Mouse (Mus musculus) CH12.LX (cell line): ENCODE measurements at regions not wholly inside any gene's neighbourhood (a gene's known extent, or its start where the extent isn't known, plus 50 kb on each side); places are given as distances from the start of the nearest gene placed in this dataset.

ENCODE experiments used
- DNase-seq: peaks from one replicate; pipeline ENCODE4 v3.0.0-alpha.2; 2013; ENCODE audit errors: extremely low read depth
- H3K27ac ChIP-seq: 2 replicates; pipeline ENCODE4 v1.5.1; 2012; ENCODE audit warnings: low read depth, mild to moderate bottlenecking, control low read depth, moderate library complexity; ENCODE audit not compliant: insufficient read depth
- H3K27me3 ChIP-seq: replicated peaks from 2 replicates; pipeline ENCODE3; 2012; ENCODE audit warnings: inconsistent platforms
- H3K36me3 ChIP-seq, 2 experiments: replicated peaks in 1 of 2; 2 replicates each; pipeline versions ENCODE3 to v1.6.1; 2012; ENCODE audit warnings: inconsistent platforms in 1 of 2, low read length in 1 of 2, mild to moderate bottlenecking in 1 of 2, mixed read lengths in 1 of 2, moderate library complexity in 1 of 2; ENCODE audit not compliant: control insufficient read depth in 1 of 2, insufficient read depth in 1 of 2
- H3K4me1 ChIP-seq, 2 experiments: 2 replicates each; pipeline ENCODE4 v1.6.1; 2012; ENCODE audit warnings: inconsistent platforms in 1 of 2, moderate library complexity in 1 of 2; ENCODE audit not compliant: insufficient read depth in 2 of 2, control insufficient read depth in 1 of 2
- H3K4me2 ChIP-seq: 2 replicates; pipeline ENCODE4 v1.6.1; 2012; ENCODE audit warnings: low read depth, mild to moderate bottlenecking, control low read depth; ENCODE audit not compliant: poor library complexity, insufficient read depth, severe bottlenecking
- H3K4me3 ChIP-seq, 3 experiments: fragments of 150-350 bp in 1 of 3; sonication (generic) in 1 of 3; replicated peaks in 1 of 3; 2 replicates each; pipeline versions ENCODE3 to v1.5.1; 2011 to 2012; ENCODE audit warnings: low read depth in 2 of 3, low read length in 2 of 3, mild to moderate bottlenecking in 2 of 3, moderate library complexity in 2 of 3, control low read depth in 1 of 3, improper control_type of control experiment in 1 of 3, inconsistent platforms in 1 of 3, mixed read lengths in 1 of 3; ENCODE audit not compliant: poor library complexity in 1 of 3
- H3K79me2 ChIP-seq: replicated peaks from 2 replicates; pipeline ENCODE4 v1.6.1; 2012; ENCODE audit warnings: mild to moderate bottlenecking, moderate library complexity; ENCODE audit not compliant: control insufficient read depth, poor library complexity, insufficient read depth, severe bottlenecking; ENCODE audit errors: extremely low read depth
- H3K9ac ChIP-seq: 2 replicates; pipeline ENCODE4 v1.6.1; 2012; ENCODE audit warnings: low read depth, mild to moderate bottlenecking, control low read depth, moderate library complexity; ENCODE audit not compliant: insufficient read depth
- H3K9me3 ChIP-seq: replicated peaks from 2 replicates; pipeline ENCODE3; 2012; ENCODE audit warnings: low read length, inconsistent platforms, mixed read lengths
- BHLHE40 ChIP-seq: IDR thresholded peaks from 2 replicates; pipeline ENCODE4 v1.6.1; 2011; ENCODE audit warnings: mild to moderate bottlenecking, low read depth, low read length, improper control_type of control experiment
- CHD1 ChIP-seq: IDR thresholded peaks from 2 replicates; pipeline ENCODE4 v1.6.1; 2012; ENCODE audit warnings: low read depth, low read length, improper control_type of control experiment, inconsistent platforms
- CTCF ChIP-seq, 2 experiments: IDR thresholded peaks in 1 of 2; conservative IDR thresholded peaks in 1 of 2; 2 replicates each; pipeline ENCODE4 v1.5.1; 2011 to 2012; ENCODE audit warnings: low read depth in 2 of 2, low read length in 2 of 2, improper control_type of control experiment in 1 of 2, inconsistent platforms in 1 of 2, mild to moderate bottlenecking in 1 of 2, moderate library complexity in 1 of 2
- ELF1 ChIP-seq: IDR thresholded peaks from 2 replicates; pipeline ENCODE4 v1.6.1; 2014; ENCODE audit warnings: low read depth, mild to moderate bottlenecking, inconsistent platforms, low read length, improper control_type of control experiment
- ETS1 ChIP-seq: conservative IDR thresholded peaks from 2 replicates; pipeline ENCODE4 v1.6.1; 2012; ENCODE audit warnings: low read depth, mild to moderate bottlenecking, inconsistent platforms, low read length, improper control_type of control experiment, moderate library complexity
- GABPA ChIP-seq: IDR thresholded peaks from 2 replicates; pipeline ENCODE4 v1.6.1; 2012; ENCODE audit warnings: low read depth, low read length, improper control_type of control experiment, inconsistent platforms; ENCODE audit not compliant: insufficient replicate concordance
- HCFC1 ChIP-seq: IDR thresholded peaks from 2 replicates; pipeline ENCODE4 v1.6.1; 2012; ENCODE audit warnings: low read depth, mild to moderate bottlenecking, inconsistent platforms, low read length, improper control_type of control experiment
- IRF4 ChIP-seq: IDR thresholded peaks from 2 replicates; pipeline ENCODE4 v1.6.1; 2014; ENCODE audit warnings: low read depth, mild to moderate bottlenecking, inconsistent platforms, low read length, improper control_type of control experiment
- JUN ChIP-seq: IDR thresholded peaks from 2 replicates; pipeline ENCODE4 v1.6.1; 2011; ENCODE audit warnings: low read depth, mild to moderate bottlenecking, low read length, improper control_type of control experiment, moderate library complexity; ENCODE audit not compliant: insufficient read depth
- JUND ChIP-seq: conservative IDR thresholded peaks from 2 replicates; pipeline ENCODE4 v1.6.1; 2011; ENCODE audit warnings: low read depth, low read length, improper control_type of control experiment
- KAT2A ChIP-seq: IDR thresholded peaks from 2 replicates; pipeline ENCODE4 v1.6.1; 2012; ENCODE audit warnings: low read length, improper control_type of control experiment, inconsistent platforms; ENCODE audit not compliant: insufficient replicate concordance
- MAX ChIP-seq: IDR thresholded peaks from 2 replicates; pipeline ENCODE4 v1.6.1; 2011; ENCODE audit warnings: low read length, improper control_type of control experiment
- MAZ ChIP-seq: IDR thresholded peaks from 2 replicates; pipeline ENCODE4 v1.6.1; 2012; ENCODE audit warnings: low read depth, mild to moderate bottlenecking, inconsistent platforms, low read length, improper control_type of control experiment, moderate library complexity
- MEF2A ChIP-seq: IDR thresholded peaks from 2 replicates; pipeline ENCODE4 v1.6.1; 2014; ENCODE audit warnings: low read depth, mild to moderate bottlenecking, inconsistent platforms, low read length, improper control_type of control experiment, borderline replicate concordance
- MXI1 ChIP-seq: IDR thresholded peaks from 2 replicates; pipeline ENCODE4 v1.6.1; 2011; ENCODE audit warnings: mild to moderate bottlenecking, low read depth, low read length, improper control_type of control experiment
- PAX5 ChIP-seq: IDR thresholded peaks from 2 replicates; pipeline ENCODE4 v1.6.1; 2012; ENCODE audit warnings: low read length, inconsistent platforms, mixed read lengths
- POLR2AphosphoS2 ChIP-seq: IDR thresholded peaks from 2 replicates; pipeline ENCODE4 v1.6.1; 2011; ENCODE audit warnings: low read depth, low read length, improper control_type of control experiment
- RAD21 ChIP-seq: IDR thresholded peaks from 2 replicates; pipeline ENCODE4 v1.6.1; 2011; ENCODE audit warnings: low read depth, mild to moderate bottlenecking, low read length, improper control_type of control experiment, moderate library complexity
- RCOR1 ChIP-seq: conservative IDR thresholded peaks from 2 replicates; pipeline ENCODE4 v1.6.1; 2012; ENCODE audit warnings: low read depth, mild to moderate bottlenecking, inconsistent platforms, low read length, improper control_type of control experiment
- SIN3A ChIP-seq: IDR thresholded peaks from 2 replicates; pipeline ENCODE4 v1.6.1; 2012; ENCODE audit warnings: low read length, improper control_type of control experiment, inconsistent platforms
- USF1 ChIP-seq: IDR thresholded peaks from 2 replicates; pipeline ENCODE4 v1.6.1; 2014; ENCODE audit warnings: low read depth, mild to moderate bottlenecking, inconsistent platforms, low read length, improper control_type of control experiment
- ZKSCAN1 ChIP-seq: IDR thresholded peaks from 2 replicates; pipeline ENCODE4 v1.6.1; 2012; ENCODE audit warnings: low read depth, inconsistent platforms, low read length, improper control_type of control experiment, borderline replicate concordance
- ZMIZ1 ChIP-seq: IDR thresholded peaks from 2 replicates; pipeline ENCODE4 v1.6.1; 2012; ENCODE audit warnings: low read depth, mild to moderate bottlenecking, inconsistent platforms, low read length, improper control_type of control experiment
- dilution Hi-C: fragments of 300-500 bp; cut with MboI; formaldehyde crosslinking; loops from 2 replicates; pipeline ENCODE4 v1.14.3; 2020; ENCODE audit warnings: low sequenced_read_pairs; ENCODE audit not compliant: extremely low pct_unique_long_range_greater_than_20kb, extremely low pct_ligation_motif_present
- in situ Hi-C: fragments of 300-500 bp; cut with MboI; formaldehyde crosslinking; loops from 3 replicates; pipeline ENCODE4 v1.14.3; 2019; ENCODE audit warnings: low sequenced_read_pairs, low pct_ligation_motif_present, low pct_unique_long_range_greater_than_20kb, mixed read lengths

DNA sequence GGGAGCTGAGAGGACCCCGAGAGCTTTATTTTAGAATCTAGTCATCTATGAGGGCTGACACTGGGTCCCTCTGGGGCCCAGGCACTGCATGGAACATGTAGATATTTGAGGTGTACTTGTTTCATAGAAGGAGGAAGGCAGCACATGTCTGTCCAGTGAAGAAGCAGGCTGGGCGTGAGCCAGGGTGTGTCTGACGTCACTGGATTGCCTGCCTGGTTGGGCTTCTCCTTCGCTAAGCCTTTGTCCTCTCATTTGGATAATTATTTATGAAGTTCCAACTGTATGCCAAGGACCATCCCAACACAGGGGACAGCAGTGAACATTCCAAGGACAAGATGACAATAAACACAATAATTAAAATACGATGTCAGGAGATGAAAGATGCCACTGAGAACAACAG, 72.7 kb upstream of the Runx3 start:
- Histone ChIP-seq H3K36me3 (no peaks in the 10 kb centered on the region), H3K4me1 (0 out of 4 replicates have a peak, but pooled peaks cover 0 to 8% of the 10 kb centered on the region in 2 experiments), H3K4me2 (no peak overlapping the region), H3K4me3 (no peak overlapping the region), H3K79me2 (no peaks in the 10 kb centered on the region), H3K27ac (no peak overlapping the region), H3K27me3 (peaks cover 59% of the 10 kb centered on the region), H3K9me3 (peaks cover 4% of the 10 kb centered on the region), H3K9ac (no peak overlapping the region)
- in situ Hi-C loops (no loop called here), dilution Hi-C loops (no loop called here)
- TF ChIP-seq ETS1 = no peak
- no peak for TF ChIP-seq CTCF (conservative IDR thresholded peaks at IDR 0.05 in 1 of 2, IDR thresholded peaks at IDR 0.05 in 1 of 2; ENCODE audit: low read depth in 2 of 2, low read length in 2 of 2)
- TF ChIP-seq POLR2AphosphoS2 = no peak
- TF ChIP-seq PAX5 = no peak
- no peak for TF ChIP-seq GABPA
- no peak for TF ChIP-seq MAZ
- TF ChIP-seq MXI1 = no peak
- TF ChIP-seq MAX = no peak
- TF ChIP-seq IRF4 = no peak
- TF ChIP-seq KAT2A = no peak
- TF ChIP-seq RAD21 = no peak
- TF ChIP-seq JUN = no peak
- TF ChIP-seq USF1 = no peak
- TF ChIP-seq ZMIZ1 = no peak
- DNase-seq = no peak

- H3K79me2 ChIP-seq = no peaks in the 10 kb centered on the region
- no peak overlapping the region for H3K4me3 ChIP-seq
- H3K9me3 ChIP-seq = peaks cover 14% of the 10 kb centered on the region
- H3K27ac ChIP-seq = no peak overlapping the region
- no peak for TF ChIP-seq HCFC1
- TF ChIP-seq MEF2A = no peak
- no peak for TF ChIP-seq ELF1
- no peak for TF ChIP-seq ZKSCAN1
- TF ChIP-seq USF1 = no peak
- no peak for TF ChIP-seq SIN3A
- no peak for TF ChIP-seq ZMIZ1
- TF ChIP-seq KAT2A = no peak
- TF ChIP-seq MXI1 = no peak
- TF ChIP-seq CHD1 = no peak
- TF ChIP-seq BHLHE40 = no peak
- no peak for TF ChIP-seq JUND
- no peak for TF ChIP-seq RCOR1
- no peak for DNase-seq
- in situ Hi-C loops (no loop called here), dilution Hi-C loops (no loop called here)
- peaks cover 46% of the 10 kb centered on the region for H3K27me3 ChIP-seq
- H3K36me3 ChIP-seq = no peaks in the 10 kb centered on the region
- H3K4me2 ChIP-seq = no peak overlapping the region
- H3K4me1 ChIP-seq = 0 out of 4 replicates have a peak, but pooled peaks cover 2 to 7% of the 10 kb centered on the region in 2 experiments
- no peak overlapping the region for H3K9ac ChIP-seq
Measured at GRCm38 (mm10) chr4:135049924-135050323, 70.5 kb upstream of the Runx3 start.
